Mouse (Mus musculus) G1E (cell line): ENCODE results near the gene Bco1.

Source experiments
- CTCF ChIP-seq: IDR thresholded peaks from 2 replicates; pipeline ENCODE4 v1.5.1; 2012; ENCODE audit warnings: low read depth, low read length, inconsistent platforms, mixed read lengths
- GATA2 ChIP-seq: IDR thresholded peaks from 2 replicates; pipeline ENCODE4 v1.6.1; 2012; ENCODE audit warnings: low read depth, low read length, inconsistent platforms, borderline replicate concordance

DNA sequence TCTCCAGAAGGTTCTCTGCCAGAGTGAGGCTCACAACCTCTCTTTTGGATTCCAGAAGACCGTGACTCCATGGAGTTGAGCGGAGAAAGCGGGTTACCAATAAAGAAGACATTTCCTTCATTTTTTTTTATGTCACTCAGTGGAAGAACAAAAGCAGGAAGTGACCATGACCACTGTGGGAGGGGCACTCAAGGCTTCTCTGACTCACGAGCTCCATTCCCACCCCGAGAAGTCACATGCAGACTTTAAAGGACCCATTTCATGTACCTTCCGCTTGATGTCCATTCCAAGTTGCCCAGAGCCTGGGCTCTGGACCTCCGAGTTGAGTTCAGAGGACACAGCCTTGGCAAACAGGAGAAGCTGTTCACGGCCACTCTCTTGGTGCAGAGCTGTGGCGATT, 44.9 kb upstream of the Bco1 start:
- no peak for TF ChIP-seq CTCF
- no peak for TF ChIP-seq GATA2
